Mouse (Mus musculus) erythroblast, embryonic 14.5 days (primary cell): ENCODE data around the gene Nsg2. TPM values are rescaled to one million over a fixed set of nuclear protein-coding genes. Genes with fewer than 3 reads are reported as not detected.
"Not testable (repeated sequence)": the region's sequence is repeated elsewhere in the genome, so short reads cannot be mapped to it uniquely, and the experiment has no call there.

Source experiments
- H3K27me3 ChIP-seq: 2 replicates; pipeline ENCODE4 v1.6.1; 2012; ENCODE audit warnings: inconsistent platforms; ENCODE audit not compliant: control insufficient read depth
- H3K36me3 ChIP-seq: 2 replicates; pipeline ENCODE4 v1.6.1; 2012; ENCODE audit warnings: mild to moderate bottlenecking, inconsistent platforms; ENCODE audit not compliant: control insufficient read depth
- H3K4me1 ChIP-seq: 2 replicates; pipeline ENCODE4 v1.6.1; 2012; ENCODE audit warnings: inconsistent platforms; ENCODE audit not compliant: control insufficient read depth
- H3K4me3 ChIP-seq: replicated peaks from 2 replicates; pipeline ENCODE3; 2012; ENCODE audit warnings: moderate library complexity, mild to moderate bottlenecking, inconsistent platforms
- H3K9me3 ChIP-seq: 2 replicates; pipeline ENCODE4 v1.6.1; 2012; ENCODE audit warnings: low read length, inconsistent platforms, mixed read lengths; ENCODE audit not compliant: control insufficient read depth
- GATA1 ChIP-seq: IDR thresholded peaks from 2 replicates; pipeline ENCODE4 v1.6.1; 2012; ENCODE audit warnings: low read length, inconsistent platforms, mixed read lengths
- TAL1 ChIP-seq: IDR thresholded peaks from 3 replicates; pipeline ENCODE4 v1.6.1; 2012; ENCODE audit warnings: low read length, inconsistent platforms, mixed read lengths
- polyA plus RNA-seq: library from polyadenylated mRNA; stranded (reverse); fragments of >175 nt; gene quantifications from 2 replicates; pipeline ENCODE4 v1.2.3, GENCODE M21; 2012

The Nsg2 gene
- polyA plus RNA-seq, 1 experiment = not detected

DNA sequence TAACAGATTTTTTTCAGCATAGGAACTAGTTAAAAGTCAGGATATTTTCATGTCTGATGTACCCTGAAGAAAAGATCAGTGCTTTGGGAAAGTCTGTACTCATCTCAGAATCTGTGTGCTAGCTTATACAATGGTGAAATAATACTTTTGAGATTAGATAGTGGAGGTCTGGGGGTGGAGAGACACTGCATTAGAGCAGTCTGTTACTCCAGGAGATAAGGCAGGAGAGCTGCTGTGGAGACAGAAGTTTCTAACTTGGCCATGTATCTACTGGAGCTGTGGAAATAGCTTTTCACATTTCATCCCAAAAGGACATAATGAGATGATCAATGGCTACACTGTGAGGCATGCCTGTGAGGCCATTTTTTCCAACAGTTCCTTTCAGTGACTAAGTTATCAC, 17.0 kb upstream of the Nsg2 start:
- TF ChIP-seq TAL1 = no peak
- no peak for TF ChIP-seq GATA1
- no peaks in the 10 kb centered on the region for H3K9me3 ChIP-seq
- no peak overlapping the region for H3K4me3 ChIP-seq
- no peaks in the 10 kb centered on the region for H3K36me3 ChIP-seq
- no peaks in the 10 kb centered on the region for H3K4me1 ChIP-seq
- H3K27me3 ChIP-seq = no peaks in the 10 kb centered on the region

DNA sequence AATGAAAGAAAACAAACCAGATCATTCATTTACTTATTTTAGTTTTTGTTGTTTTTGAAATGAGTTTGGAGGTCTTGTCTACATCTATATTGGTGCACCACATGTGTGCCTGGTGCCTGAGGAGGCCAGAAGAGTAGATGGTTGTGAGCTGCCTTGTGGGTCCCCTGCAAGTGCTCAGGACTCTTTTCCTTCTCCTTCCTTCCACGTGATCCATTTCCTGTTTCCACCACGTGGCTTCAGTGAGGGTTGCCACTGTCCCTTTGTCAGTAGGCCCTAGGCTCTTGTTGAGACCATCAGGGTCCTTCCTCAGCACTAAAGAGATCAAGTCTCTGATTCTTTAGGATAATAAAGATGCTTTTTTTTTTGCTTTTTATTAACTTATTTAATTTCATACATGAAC, 15.5 kb upstream of the Nsg2 start:
- H3K4me1 ChIP-seq = no peaks in the 10 kb centered on the region
- H3K4me3 ChIP-seq = no peak overlapping the region
- no peaks in the 10 kb centered on the region for H3K36me3 ChIP-seq
- H3K27me3 ChIP-seq = no peaks in the 10 kb centered on the region
- no peak for TF ChIP-seq GATA1
- H3K9me3 ChIP-seq = no peaks in the 10 kb centered on the region

DNA sequence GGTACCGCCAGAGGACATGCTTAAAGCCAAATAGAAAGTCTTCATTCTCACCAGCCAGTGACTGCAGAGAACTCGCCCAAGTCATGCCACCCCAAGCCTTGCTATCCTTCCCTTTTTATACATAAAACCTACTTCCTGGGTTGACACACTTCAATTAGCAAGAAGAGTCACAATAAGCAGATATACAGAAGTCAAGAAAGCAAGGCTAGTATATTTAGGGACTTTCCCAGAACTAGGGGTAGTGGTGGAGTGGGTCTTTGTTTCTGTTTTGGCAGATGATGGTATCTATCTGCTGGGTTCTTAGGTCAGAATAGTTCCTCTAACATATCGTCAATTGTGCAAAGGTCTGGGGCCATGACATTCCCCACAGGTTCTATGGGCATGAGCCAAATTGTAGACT, 7.7 kb upstream of the Nsg2 start:
- Histone ChIP-seq H3K4me1 (no peaks in the 10 kb centered on the region), H3K4me3 (no peak overlapping the region), H3K9me3 (no peaks in the 10 kb centered on the region), H3K27me3 (no peaks in the 10 kb centered on the region), H3K36me3 (no peaks in the 10 kb centered on the region)
- TF ChIP-seq GATA1 (no peak), TAL1 (no peak)

DNA sequence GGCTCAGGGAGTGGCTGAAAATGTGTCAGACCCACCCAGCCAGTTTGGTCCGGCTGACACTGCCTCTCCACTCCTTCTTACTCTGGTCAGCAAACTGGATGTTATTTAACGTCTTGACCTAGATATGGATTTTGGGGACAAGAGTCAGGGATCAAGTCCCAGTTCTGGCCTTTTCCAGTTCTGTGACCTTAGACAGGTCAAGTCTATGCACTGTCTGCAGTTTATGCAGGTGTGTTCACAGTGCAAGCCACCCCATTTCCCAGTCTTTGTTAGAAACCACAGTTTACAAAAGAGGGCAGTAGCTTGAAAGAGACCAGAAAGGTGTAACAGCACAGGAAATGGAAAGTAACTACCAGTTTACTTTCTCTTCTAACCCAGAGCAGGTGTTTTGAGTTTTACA, 547 bp upstream of the Nsg2 start:
- TF ChIP-seq TAL1 = no peak
- H3K36me3 ChIP-seq = no peaks in the 10 kb centered on the region
- no peaks in the 10 kb centered on the region for H3K4me1 ChIP-seq
- H3K4me3 ChIP-seq = no peak overlapping the region
- H3K27me3 ChIP-seq = peaks cover 24% of the 10 kb centered on the region
- H3K9me3 ChIP-seq = no peaks in the 10 kb centered on the region

DNA sequence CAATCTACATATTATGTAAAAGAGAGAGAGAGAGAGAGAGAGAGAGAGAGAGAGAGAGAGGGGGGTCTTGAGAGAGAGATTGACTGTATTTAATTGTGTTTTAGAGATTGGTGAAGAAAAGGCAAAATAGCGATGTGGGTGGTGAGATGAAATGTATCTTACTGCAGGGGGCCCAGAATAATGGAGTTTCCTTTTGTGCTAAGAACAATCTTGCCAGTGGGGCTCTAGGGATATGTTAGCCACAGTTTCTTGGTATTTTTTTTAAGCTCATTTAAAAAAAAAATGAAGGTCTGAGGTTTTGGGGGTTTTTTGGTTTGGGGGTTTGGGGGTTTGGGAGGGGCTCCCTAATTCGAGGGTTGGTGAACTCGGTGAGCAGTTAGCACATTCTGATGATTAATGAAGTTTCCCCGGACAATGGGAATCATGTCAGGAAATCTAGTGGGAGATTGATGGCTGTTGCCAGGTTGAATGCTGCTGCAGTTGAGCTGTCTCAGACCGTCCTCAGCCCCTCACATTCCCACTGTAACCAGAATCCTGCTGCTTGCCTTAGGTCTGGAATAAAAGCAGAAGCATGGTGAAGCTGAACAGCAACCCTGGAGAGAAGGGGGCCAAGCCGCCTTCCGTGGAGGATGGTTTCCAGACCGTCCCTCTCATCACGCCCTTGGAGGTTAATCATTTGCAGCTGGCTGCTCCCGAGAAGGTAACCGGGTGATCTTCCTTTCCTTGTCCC, 1.1 kb downstream of the Nsg2 start:
- Histone ChIP-seq H3K27me3 (peaks cover 24% of the 10 kb centered on the region), H3K36me3 (no peaks in the 10 kb centered on the region), H3K9me3 (no peaks in the 10 kb centered on the region), H3K4me1 (no peaks in the 10 kb centered on the region; the same call in 1 of the 2 replicates), H3K4me3 (no peak overlapping the region)
- TF ChIP-seq TAL1 (no peak), GATA1 (no peak)

DNA sequence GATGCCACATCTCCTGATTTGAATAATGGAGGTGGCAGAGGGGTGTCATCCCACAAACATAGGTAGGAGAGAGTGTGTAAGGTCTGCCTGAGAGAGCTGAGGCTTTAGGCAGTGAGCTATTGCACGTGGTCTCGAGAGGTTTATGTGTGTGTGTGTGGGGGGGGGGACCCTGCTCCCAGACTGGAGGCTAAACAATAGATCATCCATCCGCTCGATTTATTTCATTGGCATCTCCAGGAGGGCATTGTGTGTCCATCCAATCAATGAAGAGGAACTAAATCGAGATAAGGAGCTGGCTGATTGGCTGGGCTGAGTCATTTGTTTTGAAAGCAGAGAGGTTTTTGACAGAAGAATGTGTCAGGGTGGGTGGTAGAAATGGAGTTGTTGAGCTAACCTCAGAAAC, 2.4 kb downstream of the Nsg2 start:
- H3K27me3 ChIP-seq = peaks cover 24% of the 10 kb centered on the region
- H3K36me3 ChIP-seq = no peaks in the 10 kb centered on the region
- TF ChIP-seq TAL1 (no peak), GATA1 (no peak)
- H3K4me3 ChIP-seq = no peak overlapping the region
- no peaks in the 10 kb centered on the region; the same call in 1 of the 2 replicates for H3K9me3 ChIP-seq
- no peaks in the 10 kb centered on the region; the same call in 1 of the 2 replicates for H3K4me1 ChIP-seq

DNA sequence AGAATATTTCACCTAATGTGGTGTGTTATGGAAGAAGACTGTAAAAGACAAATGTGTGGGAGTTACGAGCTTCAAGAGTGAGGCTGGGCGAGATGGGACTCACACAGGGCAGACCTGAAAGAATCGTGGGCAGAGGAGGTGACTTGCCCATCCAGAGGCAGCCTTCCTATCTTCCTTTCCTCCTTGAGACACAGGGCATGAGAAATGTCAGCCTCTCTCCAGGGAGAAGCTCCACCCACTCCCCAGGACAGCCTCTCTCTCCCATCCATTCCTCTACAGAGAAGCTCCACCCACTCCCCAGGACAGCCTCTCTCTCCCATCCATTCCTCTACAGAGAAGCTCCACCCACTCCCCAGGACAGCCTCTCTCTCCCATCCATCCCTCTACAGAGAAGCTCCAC, 7.8 kb downstream of the Nsg2 start:
- H3K4me3 ChIP-seq, H3K4me1 ChIP-seq, H3K27me3 ChIP-seq, H3K36me3 ChIP-seq, H3K9me3 ChIP-seq: not testable (repeated sequence)

DNA sequence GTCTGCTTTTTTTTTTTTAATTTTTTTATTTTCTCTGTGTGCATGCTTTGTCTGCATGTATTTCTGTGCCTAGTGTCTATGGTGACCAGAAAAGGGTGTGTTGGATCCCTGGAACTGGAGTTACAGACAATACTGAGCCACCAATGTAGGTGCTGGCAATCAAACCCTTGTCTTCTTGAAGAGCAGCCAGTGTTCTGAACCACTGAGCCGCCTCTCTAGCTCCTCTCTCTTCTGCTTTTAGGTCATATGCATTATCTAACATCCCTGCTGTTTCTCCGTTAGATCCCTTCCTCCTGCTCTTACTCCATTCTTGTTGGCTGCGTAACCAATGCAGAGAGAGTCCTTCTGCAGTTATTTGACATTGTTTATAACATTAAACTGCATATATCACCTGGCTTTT, 8.6 kb downstream of the Nsg2 start:
- no peaks in the 10 kb centered on the region; the same call in 1 of the 2 replicates for H3K4me1 ChIP-seq
- no peaks in the 10 kb centered on the region; the same call in 1 of the 2 replicates for H3K9me3 ChIP-seq
- H3K36me3 ChIP-seq = no peaks in the 10 kb centered on the region
- H3K4me3 ChIP-seq = no peak overlapping the region
- no peaks in the 10 kb centered on the region for H3K27me3 ChIP-seq
- no peak for TF ChIP-seq GATA1
- TF ChIP-seq TAL1 = no peak

DNA sequence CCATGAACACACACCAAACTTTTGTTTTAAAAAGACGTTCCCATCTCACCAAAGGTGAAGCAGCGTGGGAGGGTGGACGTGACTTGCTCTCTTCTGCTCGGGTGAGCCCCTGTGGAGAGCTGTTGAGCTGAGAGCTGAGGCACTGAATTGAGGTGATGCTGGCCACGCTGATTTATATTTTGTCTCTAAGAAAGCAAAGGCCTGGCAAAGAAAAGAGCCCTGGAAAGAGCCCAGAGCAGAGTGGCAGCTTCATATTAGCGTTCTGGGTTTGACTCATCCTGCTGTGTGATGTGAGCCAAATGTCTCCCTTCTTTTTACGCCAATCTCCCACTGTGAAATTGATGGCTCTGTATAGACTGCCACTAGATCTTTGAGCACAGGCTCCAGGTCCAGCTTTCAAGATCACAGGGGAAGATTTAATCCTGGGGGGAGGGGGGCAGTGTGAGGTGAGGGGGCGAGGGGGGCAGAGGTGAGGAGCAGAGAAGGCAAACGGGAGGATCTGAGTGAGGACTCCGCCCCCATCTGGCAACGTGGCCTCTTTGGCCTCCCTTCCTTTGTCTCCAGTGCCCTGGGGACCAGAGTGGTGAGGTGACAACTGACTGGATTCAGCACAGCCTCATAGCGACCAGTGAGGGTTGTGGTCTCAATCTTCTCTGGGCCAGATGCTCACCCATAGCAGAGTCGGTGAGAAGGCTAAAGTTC, 9.8 kb downstream of the Nsg2 start:
- no peaks in the 10 kb centered on the region for H3K27me3 ChIP-seq
- no peak for TF ChIP-seq TAL1
- H3K4me3 ChIP-seq = no peak overlapping the region
- H3K36me3 ChIP-seq = no peaks in the 10 kb centered on the region
- H3K9me3 ChIP-seq = no peaks in the 10 kb centered on the region; the same call in 1 of the 2 replicates
- no peaks in the 10 kb centered on the region; the same call in 1 of the 2 replicates for H3K4me1 ChIP-seq

DNA sequence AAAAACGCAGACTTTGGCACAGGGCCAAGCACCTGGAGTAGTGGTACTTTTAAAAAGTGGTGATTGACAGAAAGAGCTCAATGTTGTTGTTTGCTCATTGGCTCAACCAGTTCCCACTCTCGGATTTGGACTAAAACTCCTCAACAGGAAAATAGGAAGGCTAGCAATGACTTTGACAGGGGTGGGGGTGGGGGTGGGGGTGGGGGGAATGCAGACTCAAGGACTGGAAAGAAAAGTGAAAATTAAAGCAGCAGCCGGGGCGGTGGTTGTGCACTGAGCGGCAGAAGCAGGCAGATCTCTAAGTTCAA, 10.4 kb downstream of the Nsg2 start:
- H3K36me3 ChIP-seq = no peaks in the 10 kb centered on the region
- H3K9me3 ChIP-seq = no peaks in the 10 kb centered on the region; the same call in 1 of the 2 replicates
- H3K4me3 ChIP-seq = no peak overlapping the region
- no peaks in the 10 kb centered on the region for H3K27me3 ChIP-seq
- no peak for TF ChIP-seq GATA1
- no peak for TF ChIP-seq TAL1
- H3K4me1 ChIP-seq = no peaks in the 10 kb centered on the region; the same call in 1 of the 2 replicates
